Mouse (Mus musculus) CH12.LX (cell line): ENCODE results near the gene Clec12a. TPM values are rescaled to one million over a fixed set of nuclear protein-coding genes. Genes with fewer than 3 reads are reported as not detected.

Experiments used
- DNase-seq: peaks from one replicate; pipeline ENCODE4 v3.0.0-alpha.2; 2013; ENCODE audit errors: extremely low read depth
- H3K27ac ChIP-seq: 2 replicates; pipeline ENCODE4 v1.5.1; 2012; ENCODE audit warnings: low read depth, mild to moderate bottlenecking, control low read depth, moderate library complexity; ENCODE audit not compliant: insufficient read depth
- H3K27me3 ChIP-seq: replicated peaks from 2 replicates; pipeline ENCODE3; 2012; ENCODE audit warnings: inconsistent platforms
- H3K36me3 ChIP-seq, 2 experiments: replicated peaks in 1 of 2; 2 replicates each; pipeline versions ENCODE3 to v1.6.1; 2012; ENCODE audit warnings: inconsistent platforms in 1 of 2, low read length in 1 of 2, mild to moderate bottlenecking in 1 of 2, mixed read lengths in 1 of 2, moderate library complexity in 1 of 2; ENCODE audit not compliant: control insufficient read depth in 1 of 2, insufficient read depth in 1 of 2
- H3K4me1 ChIP-seq, 2 experiments: 2 replicates each; pipeline ENCODE4 v1.6.1; 2012; ENCODE audit warnings: inconsistent platforms in 1 of 2, moderate library complexity in 1 of 2; ENCODE audit not compliant: insufficient read depth in 2 of 2, control insufficient read depth in 1 of 2
- H3K4me2 ChIP-seq: 2 replicates; pipeline ENCODE4 v1.6.1; 2012; ENCODE audit warnings: low read depth, mild to moderate bottlenecking, control low read depth; ENCODE audit not compliant: poor library complexity, insufficient read depth, severe bottlenecking
- H3K4me3 ChIP-seq, 3 experiments: fragments of 150-350 bp in 1 of 3; sonication (generic) in 1 of 3; replicated peaks in 1 of 3; 2 replicates each; pipeline versions ENCODE3 to v1.5.1; 2011 to 2012; ENCODE audit warnings: low read depth in 2 of 3, low read length in 2 of 3, mild to moderate bottlenecking in 2 of 3, moderate library complexity in 2 of 3, control low read depth in 1 of 3, improper control_type of control experiment in 1 of 3, inconsistent platforms in 1 of 3, mixed read lengths in 1 of 3; ENCODE audit not compliant: poor library complexity in 1 of 3
- H3K79me2 ChIP-seq: replicated peaks from 2 replicates; pipeline ENCODE4 v1.6.1; 2012; ENCODE audit warnings: mild to moderate bottlenecking, moderate library complexity; ENCODE audit not compliant: control insufficient read depth, poor library complexity, insufficient read depth, severe bottlenecking; ENCODE audit errors: extremely low read depth
- H3K9ac ChIP-seq: 2 replicates; pipeline ENCODE4 v1.6.1; 2012; ENCODE audit warnings: low read depth, mild to moderate bottlenecking, control low read depth, moderate library complexity; ENCODE audit not compliant: insufficient read depth
- H3K9me3 ChIP-seq: replicated peaks from 2 replicates; pipeline ENCODE3; 2012; ENCODE audit warnings: low read length, inconsistent platforms, mixed read lengths
- BHLHE40 ChIP-seq: IDR thresholded peaks from 2 replicates; pipeline ENCODE4 v1.6.1; 2011; ENCODE audit warnings: mild to moderate bottlenecking, low read depth, low read length, improper control_type of control experiment
- CHD1 ChIP-seq: IDR thresholded peaks from 2 replicates; pipeline ENCODE4 v1.6.1; 2012; ENCODE audit warnings: low read depth, low read length, improper control_type of control experiment, inconsistent platforms
- CHD2 ChIP-seq: IDR thresholded peaks from 2 replicates; pipeline ENCODE4 v1.6.1; 2011; ENCODE audit warnings: low read length, improper control_type of control experiment
- CTCF ChIP-seq, 2 experiments: IDR thresholded peaks in 1 of 2; conservative IDR thresholded peaks in 1 of 2; 2 replicates each; pipeline ENCODE4 v1.5.1; 2011 to 2012; ENCODE audit warnings: low read depth in 2 of 2, low read length in 2 of 2, improper control_type of control experiment in 1 of 2, inconsistent platforms in 1 of 2, mild to moderate bottlenecking in 1 of 2, moderate library complexity in 1 of 2
- E2F4 ChIP-seq: IDR thresholded peaks from 2 replicates; pipeline ENCODE4 v1.6.1; 2011; ENCODE audit warnings: low read depth, low read length, improper control_type of control experiment; ENCODE audit not compliant: insufficient replicate concordance
- ELF1 ChIP-seq: IDR thresholded peaks from 2 replicates; pipeline ENCODE4 v1.6.1; 2014; ENCODE audit warnings: low read depth, mild to moderate bottlenecking, inconsistent platforms, low read length, improper control_type of control experiment
- EP300 ChIP-seq: IDR thresholded peaks from 2 replicates; pipeline ENCODE4 v1.6.1; 2011; ENCODE audit warnings: low read length, improper control_type of control experiment
- ETS1 ChIP-seq: conservative IDR thresholded peaks from 2 replicates; pipeline ENCODE4 v1.6.1; 2012; ENCODE audit warnings: low read depth, mild to moderate bottlenecking, inconsistent platforms, low read length, improper control_type of control experiment, moderate library complexity
- GABPA ChIP-seq: IDR thresholded peaks from 2 replicates; pipeline ENCODE4 v1.6.1; 2012; ENCODE audit warnings: low read depth, low read length, improper control_type of control experiment, inconsistent platforms; ENCODE audit not compliant: insufficient replicate concordance
- HCFC1 ChIP-seq: IDR thresholded peaks from 2 replicates; pipeline ENCODE4 v1.6.1; 2012; ENCODE audit warnings: low read depth, mild to moderate bottlenecking, inconsistent platforms, low read length, improper control_type of control experiment
- IRF4 ChIP-seq: IDR thresholded peaks from 2 replicates; pipeline ENCODE4 v1.6.1; 2014; ENCODE audit warnings: low read depth, mild to moderate bottlenecking, inconsistent platforms, low read length, improper control_type of control experiment
- JUN ChIP-seq: IDR thresholded peaks from 2 replicates; pipeline ENCODE4 v1.6.1; 2011; ENCODE audit warnings: low read depth, mild to moderate bottlenecking, low read length, improper control_type of control experiment, moderate library complexity; ENCODE audit not compliant: insufficient read depth
- JUND ChIP-seq: conservative IDR thresholded peaks from 2 replicates; pipeline ENCODE4 v1.6.1; 2011; ENCODE audit warnings: low read depth, low read length, improper control_type of control experiment
- KAT2A ChIP-seq: IDR thresholded peaks from 2 replicates; pipeline ENCODE4 v1.6.1; 2012; ENCODE audit warnings: low read length, improper control_type of control experiment, inconsistent platforms; ENCODE audit not compliant: insufficient replicate concordance
- MAFK ChIP-seq: IDR thresholded peaks from 2 replicates; pipeline ENCODE4 v1.6.1; 2011; ENCODE audit warnings: low read length, improper control_type of control experiment; ENCODE audit not compliant: insufficient replicate concordance
- MAX ChIP-seq: IDR thresholded peaks from 2 replicates; pipeline ENCODE4 v1.6.1; 2011; ENCODE audit warnings: low read length, improper control_type of control experiment
- MAZ ChIP-seq: IDR thresholded peaks from 2 replicates; pipeline ENCODE4 v1.6.1; 2012; ENCODE audit warnings: low read depth, mild to moderate bottlenecking, inconsistent platforms, low read length, improper control_type of control experiment, moderate library complexity
- MEF2A ChIP-seq: IDR thresholded peaks from 2 replicates; pipeline ENCODE4 v1.6.1; 2014; ENCODE audit warnings: low read depth, mild to moderate bottlenecking, inconsistent platforms, low read length, improper control_type of control experiment, borderline replicate concordance
- MXI1 ChIP-seq: IDR thresholded peaks from 2 replicates; pipeline ENCODE4 v1.6.1; 2011; ENCODE audit warnings: mild to moderate bottlenecking, low read depth, low read length, improper control_type of control experiment
- MYC ChIP-seq: IDR thresholded peaks from 2 replicates; pipeline ENCODE4 v1.6.1; 2011; ENCODE audit warnings: low read depth, mild to moderate bottlenecking, improper control_type of control experiment, low read length
- NELFE ChIP-seq: IDR thresholded peaks from 2 replicates; pipeline ENCODE4 v1.6.1; 2011; ENCODE audit warnings: low read depth, low read length, improper control_type of control experiment
- NRF1 ChIP-seq: IDR thresholded peaks from 2 replicates; pipeline ENCODE4 v1.6.1; 2014; ENCODE audit warnings: low read depth, mild to moderate bottlenecking, inconsistent platforms, low read length, improper control_type of control experiment, moderate library complexity
- PAX5 ChIP-seq: IDR thresholded peaks from 2 replicates; pipeline ENCODE4 v1.6.1; 2012; ENCODE audit warnings: low read length, inconsistent platforms, mixed read lengths
- POLR2A ChIP-seq: IDR thresholded peaks from 2 replicates; pipeline ENCODE4 v1.6.1; 2011; ENCODE audit warnings: low read depth, mild to moderate bottlenecking, improper control_type of control experiment, low read length
- POLR2AphosphoS2 ChIP-seq: IDR thresholded peaks from 2 replicates; pipeline ENCODE4 v1.6.1; 2011; ENCODE audit warnings: low read depth, low read length, improper control_type of control experiment
- RAD21 ChIP-seq: IDR thresholded peaks from 2 replicates; pipeline ENCODE4 v1.6.1; 2011; ENCODE audit warnings: low read depth, mild to moderate bottlenecking, low read length, improper control_type of control experiment, moderate library complexity
- RCOR1 ChIP-seq: conservative IDR thresholded peaks from 2 replicates; pipeline ENCODE4 v1.6.1; 2012; ENCODE audit warnings: low read depth, mild to moderate bottlenecking, inconsistent platforms, low read length, improper control_type of control experiment
- SIN3A ChIP-seq: IDR thresholded peaks from 2 replicates; pipeline ENCODE4 v1.6.1; 2012; ENCODE audit warnings: low read length, improper control_type of control experiment, inconsistent platforms
- SMC3 ChIP-seq: IDR thresholded peaks from 2 replicates; pipeline ENCODE4 v1.6.1; 2011; ENCODE audit warnings: low read depth, low read length, improper control_type of control experiment
- TBP ChIP-seq: conservative IDR thresholded peaks from 2 replicates; pipeline ENCODE4 v1.6.1; 2011; ENCODE audit warnings: low read depth, low read length, improper control_type of control experiment
- TCF12 ChIP-seq: IDR thresholded peaks from 2 replicates; pipeline ENCODE4 v1.6.1; 2014; ENCODE audit warnings: low read depth, mild to moderate bottlenecking, inconsistent platforms, low read length, improper control_type of control experiment
- UBTF ChIP-seq: IDR thresholded peaks from 2 replicates; pipeline ENCODE4 v1.6.1; 2012; ENCODE audit warnings: low read depth, mild to moderate bottlenecking, inconsistent platforms, low read length, improper control_type of control experiment, moderate library complexity
- USF1 ChIP-seq: IDR thresholded peaks from 2 replicates; pipeline ENCODE4 v1.6.1; 2014; ENCODE audit warnings: low read depth, mild to moderate bottlenecking, inconsistent platforms, low read length, improper control_type of control experiment
- USF2 ChIP-seq: conservative IDR thresholded peaks from 2 replicates; pipeline ENCODE4 v1.6.1; 2011; ENCODE audit warnings: low read depth, low read length, improper control_type of control experiment
- ZC3H11A ChIP-seq: IDR thresholded peaks from 2 replicates; pipeline ENCODE4 v1.6.1; 2012; ENCODE audit warnings: low read depth, mild to moderate bottlenecking, inconsistent platforms, low read length, improper control_type of control experiment
- ZKSCAN1 ChIP-seq: IDR thresholded peaks from 2 replicates; pipeline ENCODE4 v1.6.1; 2012; ENCODE audit warnings: low read depth, inconsistent platforms, low read length, improper control_type of control experiment, borderline replicate concordance
- ZMIZ1 ChIP-seq: IDR thresholded peaks from 2 replicates; pipeline ENCODE4 v1.6.1; 2012; ENCODE audit warnings: low read depth, mild to moderate bottlenecking, inconsistent platforms, low read length, improper control_type of control experiment
- ZNF384 ChIP-seq: IDR thresholded peaks from 2 replicates; pipeline ENCODE4 v1.6.1; 2012; ENCODE audit warnings: low read depth, low read length, improper control_type of control experiment, inconsistent platforms
- dilution Hi-C: fragments of 300-500 bp; cut with MboI; formaldehyde crosslinking; loops from 2 replicates; pipeline ENCODE4 v1.14.3; 2020; ENCODE audit warnings: low sequenced_read_pairs; ENCODE audit not compliant: extremely low pct_unique_long_range_greater_than_20kb, extremely low pct_ligation_motif_present
- in situ Hi-C: fragments of 300-500 bp; cut with MboI; formaldehyde crosslinking; loops from 3 replicates; pipeline ENCODE4 v1.14.3; 2019; ENCODE audit warnings: low sequenced_read_pairs, low pct_ligation_motif_present, low pct_unique_long_range_greater_than_20kb, mixed read lengths
- polyA plus RNA-seq: library from polyadenylated mRNA; unstranded; fragments of >175 nt; gene quantifications from 2 replicates; pipeline ENCODE4 v1.2.1, GENCODE M21; 2012; ENCODE audit warnings: low read depth; ENCODE audit not compliant: insufficient read length
- total RNA-seq, 2 experiments: library from RNA; depleted of rRNA; stranded (reverse); fragments of 300-350 nt in 1 of 2; fragments of >200 nt in 1 of 2; gene quantifications; 2 replicates each; pipeline ENCODE4 v1.2.3; 2012 to 2014

Gene Clec12a
- total and polyA plus RNA-seq, 3 experiments: 1.7 to 11.9 (median 8.0) TPM

- in situ Hi-C loops (no loop called here), dilution Hi-C loops (no loop called here)
- peak; percentile 20 for DNase-seq
- Histone ChIP-seq H3K4me3 (no peak overlapping the region), H3K27me3 (no peaks in the 10 kb centered on the region), H3K36me3 (no peaks in the 10 kb centered on the region), H3K4me2 (no peak overlapping the region), H3K9ac (no peak overlapping the region), H3K4me1 (no peaks in the 10 kb centered on the region), H3K27ac (no peak overlapping the region), H3K9me3 (no peaks in the 10 kb centered on the region), H3K79me2 (no peaks in the 10 kb centered on the region)
- peak in 1 of 2 experiments; percentile 86; a peak in 3 of 4 replicates for TF ChIP-seq CTCF (conservative IDR thresholded peaks at IDR 0.05 in 1 of 2, IDR thresholded peaks at IDR 0.05 in 1 of 2; ENCODE audit: low read depth in 2 of 2, low read length in 2 of 2)
- no peak; the same call in 1 of the 2 replicates for TF ChIP-seq JUND
- TF ChIP-seq CHD2: no peak
- TF ChIP-seq ZC3H11A: peak; percentile 89
- TF ChIP-seq NELFE: no peak
- TF ChIP-seq TBP: no peak
- no peak for TF ChIP-seq ZMIZ1
- no peak; the same call in 1 of the 2 replicates for TF ChIP-seq MAFK
- TF ChIP-seq NRF1: no peak
- no peak for TF ChIP-seq MAZ
- no peak for TF ChIP-seq MXI1
- TF ChIP-seq RAD21: peak; percentile 98
- TF ChIP-seq CHD1: no peak
- TF ChIP-seq EP300: no peak
- no peak for TF ChIP-seq SIN3A
- no peak for TF ChIP-seq POLR2A
- no peak for TF ChIP-seq PAX5
- no peak for TF ChIP-seq IRF4
- no peak for TF ChIP-seq POLR2AphosphoS2
- peak; percentile 92 for TF ChIP-seq SMC3
- no peak for TF ChIP-seq ELF1
- no peak for TF ChIP-seq ETS1
- TF ChIP-seq USF1: no peak
- TF ChIP-seq USF2: no peak
- TF ChIP-seq ZNF384: peak; percentile 54; the same call in 1 of the 2 replicates
- TF ChIP-seq UBTF: no peak
- no peak for TF ChIP-seq BHLHE40
- no peak for TF ChIP-seq RCOR1
- TF ChIP-seq MYC: no peak
- no peak for TF ChIP-seq MEF2A
- no peak for TF ChIP-seq TCF12
- no peak for TF ChIP-seq ZKSCAN1
- no peak for TF ChIP-seq JUN
- TF ChIP-seq E2F4: no peak
- TF ChIP-seq HCFC1: no peak
- TF ChIP-seq GABPA: no peak
- TF ChIP-seq MAX: no peak
- no peak for TF ChIP-seq KAT2A
- TF ChIP-seq, all 38 proteins: peak for 5
These were observed 50.7 kb downstream of the Clec12a start for GRCm38 (mm10) chr6:129393087-129393720.
